Mouse (Mus musculus): ENCODE measurements at regions not wholly inside any gene's neighbourhood (a gene's known extent, or its start where the extent isn't known, plus 50 kb on each side); places are given as distances from the start of the nearest gene placed in this dataset.
A peak's percentile ranks its signal among the peaks of the same experiment; 100 is the strongest.

DNA sequence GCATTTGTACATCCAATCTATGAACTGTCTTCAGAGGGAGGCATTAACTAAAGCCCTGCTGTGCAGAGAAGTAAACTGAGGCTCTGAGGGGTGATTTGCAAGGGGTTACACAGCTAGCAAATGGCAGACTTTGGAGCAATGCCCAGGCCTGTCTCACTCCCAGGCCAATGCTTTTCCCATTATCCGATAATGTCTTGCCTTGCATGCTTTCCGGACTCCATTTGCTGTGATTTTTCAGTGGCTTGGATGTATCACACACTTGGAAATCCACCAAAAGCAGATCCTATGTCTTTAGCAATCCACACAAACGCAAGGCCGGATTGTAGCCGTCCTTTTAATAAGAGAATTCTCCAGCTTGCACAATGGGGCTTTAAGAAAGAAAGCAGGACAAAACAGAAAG, 281.7 kb upstream of the Ppargc1a start:
- no peak for DNase-seq (ENCODE audit: inconsistent age in 2 of 2, low spot score in 1 of 2)

DNA sequence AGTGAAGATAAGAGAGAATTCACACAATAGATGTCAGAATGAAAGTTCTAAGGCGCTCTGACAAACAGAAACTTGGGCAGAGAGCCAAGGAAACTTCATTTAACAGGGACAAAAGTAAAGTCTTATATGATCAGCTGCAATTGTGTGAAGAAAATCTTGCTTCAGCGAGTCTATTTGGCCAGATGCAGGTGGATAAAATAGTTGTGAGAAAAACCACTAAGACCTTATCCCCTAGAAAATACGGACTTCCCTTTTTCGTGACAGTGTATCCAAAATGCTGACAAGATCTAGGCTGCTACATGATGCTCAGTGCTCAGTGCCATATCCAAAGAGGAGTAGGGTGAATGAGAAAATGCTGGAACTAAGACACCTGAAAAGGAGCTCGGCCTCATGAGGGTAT, 274.7 kb upstream of the Ppargc1a start:
- no peak for DNase-seq (ENCODE audit: inconsistent age in 2 of 2, low spot score in 1 of 2)

DNA sequence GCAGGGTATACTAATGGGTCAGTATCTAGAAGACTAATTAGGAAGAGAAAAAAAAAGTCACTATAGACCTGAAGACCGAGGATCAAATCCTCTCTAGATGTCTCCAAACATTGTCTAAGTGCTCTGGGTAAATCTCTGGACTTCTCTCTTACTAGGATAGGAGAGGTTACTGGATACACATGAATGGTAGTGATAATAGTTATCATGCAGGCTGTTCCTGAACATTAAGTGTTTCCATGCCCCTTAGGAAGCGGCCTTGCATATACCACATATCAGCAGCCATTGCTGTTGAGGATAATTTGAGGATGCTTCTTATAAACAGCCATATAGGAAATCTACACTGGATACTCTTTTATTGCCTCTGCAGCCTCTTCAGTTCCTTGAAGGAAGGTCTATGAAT, 274.2 kb upstream of the Ppargc1a start:
- no peak for DNase-seq (ENCODE audit: inconsistent age in 2 of 2, low spot score in 1 of 2)

DNA sequence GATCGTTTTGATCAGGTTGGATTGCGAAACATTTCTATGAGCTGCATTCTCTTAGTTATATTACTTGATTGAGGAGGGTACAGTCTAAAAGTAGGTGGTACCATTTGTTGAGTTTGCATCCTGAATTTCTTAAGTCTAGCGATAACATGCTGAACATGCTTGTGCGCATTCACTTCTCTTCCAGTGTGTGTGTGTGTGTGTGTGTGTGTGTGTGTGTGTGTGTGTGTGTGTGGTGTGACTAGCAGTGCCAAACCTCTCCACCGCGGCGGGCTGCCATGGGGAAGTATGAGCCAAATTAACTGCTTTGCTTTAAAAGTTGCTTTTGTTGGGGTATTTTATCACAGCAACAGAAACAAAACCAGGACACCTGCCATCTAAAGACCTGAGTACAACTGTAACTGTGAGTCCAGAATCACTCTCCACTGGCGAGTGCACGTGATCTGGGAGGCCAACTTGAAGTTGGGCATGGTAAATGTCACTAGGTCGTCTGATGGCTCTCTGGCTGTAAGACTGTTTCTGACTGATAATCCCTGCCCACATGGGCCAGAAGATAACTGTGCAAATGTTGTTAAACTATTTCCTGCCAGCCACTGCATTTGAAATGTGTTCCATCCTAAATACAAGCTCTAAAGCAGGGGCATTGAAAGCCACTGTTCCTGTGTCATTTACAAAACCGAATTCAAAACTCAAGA, 273.3 kb upstream of the Ppargc1a start:
- no peak for DNase-seq (ENCODE audit: inconsistent age in 2 of 2, low spot score in 1 of 2)

DNA sequence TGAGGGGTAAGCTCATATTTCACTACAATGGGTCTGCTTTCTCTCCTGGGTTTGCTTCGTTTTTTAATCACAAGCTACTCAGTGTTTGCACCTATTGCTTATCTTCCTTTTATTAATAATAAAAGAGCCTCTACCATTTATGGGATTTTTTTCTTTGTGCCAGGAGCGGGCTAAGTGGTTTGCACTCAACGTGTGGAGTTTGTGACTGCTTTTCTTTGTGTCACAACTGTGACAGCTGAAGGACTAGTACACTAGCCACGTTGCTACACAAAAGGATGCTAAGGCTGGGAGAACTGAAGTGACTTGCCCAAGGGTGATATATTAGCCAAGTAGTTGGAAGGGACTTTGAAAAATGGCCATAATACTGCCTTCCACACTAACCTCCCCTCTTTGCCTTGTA, 271.8 kb upstream of the Ppargc1a start:
- no peak for DNase-seq (ENCODE audit: inconsistent age in 2 of 2, low spot score in 1 of 2)

DNA sequence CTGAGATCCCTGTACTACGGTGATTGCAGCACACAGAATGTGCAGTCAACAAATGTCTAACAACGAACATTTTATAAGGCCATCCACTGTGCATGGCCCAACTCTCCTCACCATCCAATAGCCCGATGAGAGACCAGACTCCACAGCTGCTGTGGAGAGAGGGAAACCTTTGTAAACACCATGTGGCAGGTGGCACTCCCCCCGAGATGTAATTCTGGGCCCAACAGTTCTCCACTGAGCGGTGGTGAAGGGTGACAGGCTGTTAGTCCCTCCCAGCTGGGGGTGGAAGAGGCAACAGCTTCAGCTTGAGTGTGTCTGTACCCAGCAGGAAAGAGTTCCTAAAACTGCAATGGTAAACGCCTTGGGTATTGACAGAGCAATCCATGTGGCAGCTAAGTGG, 263.0 kb upstream of the Ppargc1a start:
- no peak for DNase-seq (ENCODE audit: inconsistent age in 2 of 2, low spot score in 1 of 2)

DNA sequence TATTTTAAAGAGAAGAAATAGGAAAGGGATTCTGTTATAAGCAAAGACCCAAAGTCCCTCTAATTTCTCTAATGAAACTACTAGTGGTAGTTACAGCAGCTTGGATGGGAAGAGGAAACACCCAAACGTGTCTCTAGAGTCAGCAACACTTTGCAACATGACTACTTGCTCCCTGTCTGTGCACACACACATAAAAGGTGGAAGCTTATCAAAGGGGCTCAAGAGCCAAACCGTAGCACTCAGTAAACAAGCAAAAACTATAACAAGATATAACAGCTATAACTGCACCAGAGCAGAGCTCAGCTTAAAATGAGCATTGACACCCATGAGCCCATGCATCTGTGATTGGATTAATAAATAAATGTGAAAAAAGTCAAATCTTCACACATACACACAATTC, 262.5 kb upstream of the Ppargc1a start:
- no peak for DNase-seq (ENCODE audit: inconsistent age in 2 of 2, low spot score in 1 of 2)

DNA sequence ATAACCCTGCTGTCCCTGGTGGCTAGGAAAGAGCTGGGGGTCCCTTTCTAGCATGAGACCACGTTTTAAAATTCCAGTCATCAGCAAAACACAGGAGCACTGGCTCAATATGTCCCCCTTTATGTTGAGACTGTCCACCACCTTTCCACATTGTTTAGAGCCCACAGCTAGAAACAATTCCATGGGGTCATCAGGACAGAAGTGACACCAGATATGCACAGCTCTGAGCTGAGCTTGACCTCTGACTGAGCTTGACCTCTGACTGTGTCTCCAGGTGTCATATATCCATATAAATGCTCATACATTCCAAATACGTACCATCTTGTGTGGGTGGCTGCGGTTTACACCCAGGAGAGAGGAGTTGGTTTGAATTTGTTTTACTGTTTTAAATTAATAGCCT, 262.1 kb upstream of the Ppargc1a start:
- DNase-seq (ENCODE audit: inconsistent age in 2 of 2, low spot score in 1 of 2) = no peak

DNA sequence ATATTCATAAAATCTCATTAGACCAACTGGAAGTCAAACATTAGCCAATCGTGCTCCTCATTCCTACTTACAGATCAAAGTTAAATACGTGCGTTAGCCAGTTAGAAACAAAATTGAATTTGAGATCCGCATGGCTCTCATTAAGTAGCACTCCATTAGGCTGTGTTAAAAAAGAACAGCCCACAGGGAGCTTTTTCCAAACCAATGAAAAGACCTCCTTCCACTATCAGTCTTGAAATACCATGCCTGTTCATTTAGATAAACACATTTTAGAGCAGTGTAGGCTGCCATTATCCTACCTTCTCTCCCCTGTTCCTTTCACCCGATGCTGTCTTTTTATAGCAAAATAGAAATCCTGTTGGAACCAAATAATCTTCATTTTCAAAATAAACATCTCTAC, 261.5 kb upstream of the Ppargc1a start:
- no peak for DNase-seq (ENCODE audit: inconsistent age in 2 of 2, low spot score in 1 of 2)

DNA sequence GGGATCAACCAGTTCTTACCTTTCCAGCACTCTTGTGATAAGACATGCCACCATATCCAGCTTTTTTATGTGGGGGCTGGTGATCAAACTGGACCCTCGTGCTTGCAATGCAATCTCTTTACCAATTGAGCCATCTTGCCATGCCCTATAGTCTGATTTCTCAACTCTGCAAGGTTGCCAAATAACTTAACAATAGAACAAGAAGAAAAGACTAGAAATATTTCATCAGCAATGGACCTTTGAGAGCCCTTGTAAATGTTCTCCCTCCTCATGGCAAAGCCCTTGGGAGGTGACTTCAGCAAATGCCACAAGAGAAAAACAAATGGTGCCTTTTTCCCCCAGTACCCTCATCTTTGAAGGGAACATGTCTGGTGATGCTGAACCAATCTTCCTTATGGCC, 258.7 kb upstream of the Ppargc1a start:
- peak in 1 of 2 experiments; percentile 30 for DNase-seq (ENCODE audit: inconsistent age in 2 of 2, low spot score in 1 of 2)

DNA sequence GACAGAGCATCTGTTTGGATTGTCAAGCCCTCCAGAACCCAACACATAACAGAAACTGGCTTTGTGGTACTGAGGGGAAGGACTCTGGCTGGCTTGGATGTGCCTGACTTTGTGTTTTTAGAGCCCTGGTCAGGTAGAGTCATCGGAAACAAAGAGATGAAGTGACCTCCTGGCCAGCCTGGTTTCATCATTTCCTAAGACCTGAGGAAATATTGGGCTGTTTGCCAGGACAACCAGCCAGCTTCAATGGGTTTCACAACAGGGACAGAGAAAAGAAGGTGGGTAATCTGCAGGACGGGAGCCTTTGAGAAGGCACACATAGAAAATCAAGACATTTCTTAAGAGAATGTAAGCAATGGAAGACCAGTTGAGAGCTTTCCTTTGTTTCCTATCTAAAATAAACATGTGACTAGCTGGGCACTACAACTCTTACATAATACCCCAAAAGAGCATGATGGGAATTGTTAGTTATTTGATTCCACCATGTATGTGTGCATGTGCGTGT, 258.1 kb upstream of the Ppargc1a start:
- peak in 1 of 2 experiments; percentile 49 for DNase-seq (ENCODE audit: inconsistent age in 2 of 2, low spot score in 1 of 2)

DNA sequence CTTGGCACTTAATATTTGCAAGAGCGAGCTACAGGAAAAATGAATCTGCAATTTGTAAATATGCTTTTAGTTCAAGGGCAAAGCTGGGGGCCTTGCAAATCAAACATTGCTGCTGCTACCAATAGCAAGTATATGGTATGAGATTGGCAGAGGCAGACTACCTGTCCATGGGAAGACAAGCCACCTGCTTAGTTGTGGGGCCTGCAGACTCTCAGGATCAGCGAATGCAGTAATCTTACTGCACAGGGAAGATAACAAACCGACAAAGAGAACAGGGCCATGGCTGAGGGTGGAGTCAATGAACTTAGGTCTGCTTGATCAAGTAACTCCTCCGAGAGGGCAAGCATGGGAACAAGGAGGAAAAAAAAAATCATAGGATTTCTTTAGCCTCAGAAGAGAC, 257.2 kb upstream of the Ppargc1a start:
- DNase-seq (ENCODE audit: inconsistent age in 2 of 2, low spot score in 1 of 2) = no peak

DNA sequence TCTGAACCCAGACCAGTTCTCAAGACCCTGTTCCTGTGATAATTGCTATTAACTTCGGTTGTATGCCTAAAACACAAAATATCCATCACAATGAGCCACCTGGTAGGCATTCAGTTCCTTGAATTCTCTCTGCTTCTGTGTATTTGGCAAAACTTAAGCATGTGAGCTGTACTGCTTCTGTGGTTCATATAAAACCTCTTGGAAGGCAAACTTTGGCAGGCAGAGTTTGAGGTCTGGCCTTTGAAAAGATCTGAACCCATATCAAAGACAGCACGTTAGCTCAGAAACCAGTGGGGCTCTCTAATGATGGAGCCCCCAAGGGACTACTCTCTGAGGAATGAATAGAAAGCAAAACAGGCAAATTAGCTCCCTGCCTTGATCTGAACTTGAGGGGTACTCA, 256.1 kb upstream of the Ppargc1a start:
- no peak for DNase-seq (ENCODE audit: inconsistent age in 2 of 2, low spot score in 1 of 2)

DNA sequence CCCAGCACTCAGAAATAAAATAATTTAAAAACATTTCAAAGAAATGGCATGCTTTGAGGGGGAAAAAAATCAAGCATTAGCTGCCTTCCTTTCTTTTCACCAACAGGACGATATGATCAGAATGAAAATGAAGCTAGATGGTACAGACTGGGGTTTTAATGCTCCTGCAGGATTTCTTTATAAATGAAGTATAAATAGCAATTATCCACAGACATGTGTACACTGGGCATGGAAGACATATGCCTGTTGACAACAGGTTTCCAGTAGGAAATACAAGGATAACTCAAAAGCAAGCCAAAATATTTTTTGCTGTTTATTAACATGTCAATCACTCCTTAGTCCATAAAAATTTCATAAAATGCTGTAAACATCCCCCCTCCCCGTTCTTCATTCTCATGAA, 248.7 kb upstream of the Ppargc1a start:
- no peak for DNase-seq (ENCODE audit: inconsistent age in 2 of 2, low spot score in 1 of 2)

DNA sequence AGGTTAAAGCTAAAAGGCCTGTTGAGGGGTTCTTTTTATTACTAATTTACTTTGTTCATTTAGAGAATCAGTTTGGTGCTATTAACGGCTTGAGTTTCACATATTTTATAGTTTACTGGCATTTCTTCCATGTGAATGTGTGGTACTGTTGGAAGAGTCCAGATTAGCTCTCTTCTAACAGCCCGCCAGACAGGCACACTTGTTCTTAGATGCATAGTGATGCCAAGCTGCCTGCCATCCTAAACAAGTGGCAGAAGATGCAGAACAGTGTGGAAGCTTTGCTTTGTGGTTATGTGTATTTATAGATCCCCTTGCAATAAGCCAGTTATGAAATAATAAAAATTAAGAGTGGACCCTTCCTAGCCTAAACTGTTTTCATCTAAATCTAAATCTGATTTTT, 244.2 kb upstream of the Ppargc1a start:
- DNase-seq (ENCODE audit: inconsistent age in 2 of 2, low spot score in 1 of 2) = no peak

DNA sequence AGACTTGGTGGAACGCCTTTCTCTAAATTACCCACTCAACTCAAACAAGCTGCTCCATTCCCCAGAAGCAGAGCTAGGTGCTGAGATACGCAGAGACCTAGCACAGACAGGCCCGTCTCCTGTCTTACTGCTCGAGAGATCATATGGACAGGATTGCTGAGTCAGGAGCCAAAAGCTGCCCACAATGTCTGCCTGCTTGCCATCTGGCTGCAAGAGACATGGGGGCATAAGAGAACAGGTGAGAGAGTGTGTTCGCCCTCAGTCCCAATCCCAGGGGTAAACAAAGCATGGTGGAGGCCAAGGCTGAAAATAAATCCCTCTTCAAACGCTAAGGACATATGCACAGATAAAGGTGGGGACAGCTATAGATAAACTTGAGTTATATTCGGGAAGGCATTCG, 234.0 kb upstream of the Ppargc1a start:
- no peak for DNase-seq (ENCODE audit: inconsistent age in 2 of 2, low spot score in 1 of 2)

DNA sequence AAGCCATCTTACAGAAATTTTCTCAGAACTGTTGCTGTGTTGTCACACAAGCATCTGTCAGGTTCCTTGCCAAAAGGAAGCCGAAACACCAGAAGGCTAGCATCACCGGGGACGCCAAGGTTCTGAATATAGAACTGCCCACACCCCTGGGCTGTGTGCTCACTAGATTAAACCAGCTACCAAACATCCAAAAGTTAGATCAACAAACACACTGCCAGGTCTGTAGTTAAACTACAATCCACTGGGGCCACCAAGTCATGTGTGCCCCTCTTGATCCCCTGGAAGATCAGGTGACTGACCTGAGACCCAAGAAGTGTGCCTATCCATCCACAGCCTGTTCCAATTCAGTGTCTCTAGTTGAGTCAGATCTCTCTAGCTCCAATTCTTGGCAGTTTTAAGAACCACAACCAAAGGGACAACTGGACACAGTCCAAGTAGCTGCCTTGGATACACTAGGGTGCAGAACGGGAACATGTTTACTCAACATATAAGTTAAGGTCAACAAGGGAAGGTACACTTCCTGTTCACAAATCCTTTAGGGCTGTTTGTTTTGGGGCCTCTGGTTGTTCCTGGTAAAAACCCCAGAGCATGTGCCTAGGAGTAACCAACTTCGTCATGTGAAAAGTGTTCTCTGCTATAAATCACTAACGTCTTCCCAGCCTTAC, 232.0 kb upstream of the Ppargc1a start:
- DNase-seq (ENCODE audit: inconsistent age in 2 of 2, low spot score in 1 of 2) = peak in 1 of 2 experiments; percentile 39

DNA sequence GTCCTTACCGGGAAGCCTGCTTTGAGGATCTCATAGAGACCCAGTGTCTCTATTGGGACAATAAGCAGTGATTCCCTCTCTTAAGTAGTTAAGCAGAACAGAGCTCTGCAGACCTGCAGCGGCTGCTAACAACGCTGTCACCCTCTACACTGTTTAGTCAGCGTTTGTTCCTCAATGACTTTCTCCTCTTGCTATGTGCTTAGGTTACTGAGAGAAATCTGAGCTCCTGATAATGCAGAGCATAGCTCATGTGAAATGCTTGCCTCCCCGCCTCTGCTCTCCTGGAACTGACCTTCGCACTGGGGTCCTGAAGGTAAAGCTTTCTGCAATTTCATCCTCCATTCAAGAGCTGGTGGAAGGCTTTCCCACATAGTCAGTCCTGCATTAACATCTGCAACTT, 226.6 kb upstream of the Ppargc1a start:
- no peak for DNase-seq (ENCODE audit: inconsistent age in 2 of 2, low spot score in 1 of 2)

DNA sequence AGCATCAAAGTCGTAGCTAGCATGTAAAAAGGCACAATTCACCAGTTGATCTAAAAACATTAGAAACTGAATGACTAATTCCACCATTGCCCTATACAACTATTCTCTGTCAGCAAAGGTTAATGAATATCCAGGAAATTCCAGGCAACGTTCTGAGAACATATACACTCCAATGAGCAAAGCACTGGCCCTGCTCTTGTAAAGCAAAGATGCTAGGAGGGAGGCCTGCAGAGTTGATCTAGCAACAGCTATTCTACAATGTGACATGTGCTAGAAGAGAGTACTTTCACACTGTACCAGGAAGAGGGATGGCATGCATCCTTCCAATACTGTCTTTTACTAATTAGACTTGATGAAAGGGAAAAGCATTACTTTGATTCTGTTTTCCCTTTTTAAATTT, 225.4 kb upstream of the Ppargc1a start:
- no peak for DNase-seq (ENCODE audit: inconsistent age in 2 of 2, low spot score in 1 of 2)

DNA sequence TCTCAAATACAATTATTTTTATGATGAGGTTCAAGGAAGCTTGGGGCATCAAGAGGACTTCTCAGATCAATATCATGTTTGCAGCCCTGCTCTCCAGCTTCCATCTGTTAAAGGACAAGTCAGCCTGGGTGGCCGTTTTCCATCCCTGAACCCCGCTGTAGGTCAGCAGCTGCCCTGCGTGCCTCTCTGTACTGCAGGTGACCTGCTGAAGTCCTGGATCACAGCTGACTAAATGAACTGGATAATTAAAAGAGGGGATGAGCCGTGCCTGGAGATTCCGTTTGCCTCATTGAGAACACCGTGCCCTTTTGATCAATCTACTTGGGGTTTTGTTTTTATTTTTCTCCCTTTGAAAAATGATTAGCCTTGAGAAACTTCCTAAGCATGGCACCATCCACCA, 221.2 kb upstream of the Ppargc1a start:
- DNase-seq (ENCODE audit: inconsistent age in 2 of 2, low spot score in 1 of 2) = no peak

DNA sequence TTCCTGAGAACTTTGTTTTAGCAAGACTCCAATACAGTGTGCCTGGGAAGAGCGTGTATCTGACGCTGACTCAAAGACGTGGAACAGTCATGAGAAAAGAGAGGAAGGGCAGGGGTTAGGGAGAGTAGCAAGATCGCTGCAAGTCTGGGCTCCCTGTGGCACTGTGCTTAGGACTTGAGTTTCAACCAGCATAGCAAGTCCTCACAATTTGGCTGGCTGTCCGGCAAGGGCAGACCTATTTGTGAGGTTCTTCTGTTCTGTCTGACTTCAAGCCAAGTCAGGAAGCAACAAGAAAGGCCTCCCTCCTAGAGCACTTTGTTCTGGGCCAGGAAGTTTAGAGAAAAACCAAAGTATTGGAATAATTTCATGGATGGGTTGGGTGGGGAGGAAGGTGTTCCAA, 216.0 kb upstream of the Ppargc1a start:
- DNase-seq (ENCODE audit: inconsistent age in 2 of 2, low spot score in 1 of 2) = no peak

DNA sequence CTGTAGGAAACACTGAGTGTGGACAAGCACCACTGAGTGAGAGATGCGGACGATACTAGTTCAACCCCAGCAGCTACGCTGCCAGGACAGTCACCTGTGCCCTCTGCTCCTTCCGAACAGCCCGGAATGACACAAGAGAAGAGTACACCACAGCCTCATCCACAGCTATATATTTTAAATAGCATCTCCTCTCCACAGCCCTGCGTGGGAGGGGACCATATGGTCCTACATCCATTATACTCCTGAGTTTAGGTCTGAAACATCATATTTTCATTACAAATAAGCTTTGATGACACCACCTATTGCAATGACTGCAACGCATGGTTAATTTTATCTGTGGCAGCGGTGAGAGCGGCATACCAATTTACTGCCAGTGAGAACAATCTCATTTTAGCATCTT, 215.6 kb upstream of the Ppargc1a start:
- DNase-seq (ENCODE audit: inconsistent age in 2 of 2, low spot score in 1 of 2) = no peak
